Mouse (Mus musculus): ENCODE measurements around the gene Colgalt2. TPM values are rescaled to one million over a fixed set of nuclear protein-coding genes. Genes with fewer than 3 reads are reported as not detected.

The Colgalt2 gene
- polyA plus RNA-seq, 1 experiment from 2014 or later = 3.2 TPM

- no peak overlapping the region for H3K27ac ChIP-seq (replicated peaks)
- peaks cover 7% of the 10 kb centered on the region for H3K4me1 ChIP-seq
- no peak overlapping the region for H3K4me2 ChIP-seq
- H3K27me3 ChIP-seq (replicated peaks) = no peaks in the 10 kb centered on the region
- no peak for ATAC-seq (ENCODE audit: extremely low read depth, insufficient number of reproducible peaks, low FRiP score, low TSS enrichment)
- H3K4me3 ChIP-seq = no peak overlapping the region
- peaks cover 6% of the 10 kb centered on the region; the same call in 1 of the 2 replicates for H3K36me3 ChIP-seq
- no peak overlapping the region for H3K9ac ChIP-seq
- no peaks in the 10 kb centered on the region for H3K9me3 ChIP-seq
- WGBS = 90% methylated on average over 1 of the region's 1 CpGs
Measured at GRCm38 (mm10) chr1:152492258-152492657, 92.6 kb downstream of the Colgalt2 start.

- H3K27me3 ChIP-seq (replicated peaks) = no peaks in the 10 kb centered on the region
- H3K4me2 ChIP-seq = no peak overlapping the region
- no peaks in the 10 kb centered on the region for H3K36me3 ChIP-seq
- H3K9me3 ChIP-seq = no peaks in the 10 kb centered on the region
- H3K9ac ChIP-seq = no peak overlapping the region
- H3K4me1 ChIP-seq = peaks cover 14% of the 10 kb centered on the region
- 50% methylated on average over 2 of the region's 2 CpGs for WGBS
- no peak for ATAC-seq (ENCODE audit: extremely low read depth, insufficient number of reproducible peaks, low FRiP score, low TSS enrichment)
- no peak overlapping the region for H3K4me3 ChIP-seq
- peak overlapping the region; percentile 41; the same call in 1 of the 2 replicates for H3K27ac ChIP-seq (replicated peaks)
Measured at GRCm38 (mm10) chr1:152496831-152497230, 97.2 kb downstream of the Colgalt2 start.

GRCm38 (mm10) chr1:152497581-152497980 lies 98.0 kb downstream of the Colgalt2 start:
- no peaks in the 10 kb centered on the region for H3K36me3 ChIP-seq
- H3K4me1 ChIP-seq = peaks cover 14% of the 10 kb centered on the region
- peak overlapping the region; percentile 57 for H3K9ac ChIP-seq
- peak overlapping the region; percentile 41 for H3K27ac ChIP-seq (replicated peaks)
- no peak overlapping the region for H3K4me3 ChIP-seq
- H3K4me2 ChIP-seq = peak overlapping the region; percentile 22
- H3K27me3 ChIP-seq (replicated peaks) = no peaks in the 10 kb centered on the region
- H3K9me3 ChIP-seq = no peaks in the 10 kb centered on the region
- 39% methylated on average over 11 of the region's 11 CpGs for WGBS
- ATAC-seq (ENCODE audit: extremely low read depth, insufficient number of reproducible peaks, low FRiP score, low TSS enrichment) = no peak

- Histone ChIP-seq H3K36me3 (no peaks in the 10 kb centered on the region), H3K4me2 (no peak overlapping the region), H3K9ac (no peak overlapping the region), H3K27me3 (replicated peaks) (no peaks in the 10 kb centered on the region), H3K27ac (replicated peaks) (no peak overlapping the region), H3K4me1 (peaks cover 14% of the 10 kb centered on the region), H3K4me3 (no peak overlapping the region), H3K9me3 (no peaks in the 10 kb centered on the region)
- no peak for ATAC-seq (ENCODE audit: extremely low read depth, insufficient number of reproducible peaks, low FRiP score, low TSS enrichment)
- 70% methylated on average over 12 of the region's 12 CpGs for WGBS
Measured at GRCm38 (mm10) chr1:152499802-152500201, 100.2 kb downstream of the Colgalt2 start.

- Histone ChIP-seq H3K4me3 (no peak overlapping the region), H3K36me3 (0 out of 2 replicates have a peak, but pooled peaks cover 12% of the 10 kb centered on the region), H3K9ac (no peak overlapping the region), H3K27ac (replicated peaks) (no peak overlapping the region), H3K9me3 (no peaks in the 10 kb centered on the region), H3K27me3 (replicated peaks) (no peaks in the 10 kb centered on the region), H3K4me2 (no peak overlapping the region), H3K4me1 (no peaks in the 10 kb centered on the region)
- ATAC-seq (ENCODE audit: extremely low read depth, insufficient number of reproducible peaks, low FRiP score, low TSS enrichment) = no peak
- 79% methylated on average over 5 of the region's 5 CpGs for WGBS
Measured at GRCm38 (mm10) chr1:152506175-152506574, 106.5 kb downstream of the Colgalt2 start.

- Histone ChIP-seq H3K9ac (no peak overlapping the region), H3K27me3 (replicated peaks) (no peaks in the 10 kb centered on the region), H3K4me1 (no peaks in the 10 kb centered on the region), H3K4me2 (no peak overlapping the region), H3K27ac (replicated peaks) (no peak overlapping the region), H3K36me3 (0 out of 2 replicates have a peak, but pooled peaks cover 12% of the 10 kb centered on the region), H3K4me3 (no peak overlapping the region), H3K9me3 (no peaks in the 10 kb centered on the region)
- ATAC-seq (ENCODE audit: extremely low read depth, insufficient number of reproducible peaks, low FRiP score, low TSS enrichment) = no peak
- 89% methylated on average over 7 of the region's 7 CpGs for WGBS
Measured at GRCm38 (mm10) chr1:152506726-152507125, 107.1 kb downstream of the Colgalt2 start.

- H3K4me3 ChIP-seq = no peak overlapping the region
- no peak for ATAC-seq (ENCODE audit: extremely low read depth, insufficient number of reproducible peaks, low FRiP score, low TSS enrichment)
- 84% methylated on average over 11 of the region's 11 CpGs for WGBS
- peaks cover 3% of the 10 kb centered on the region for H3K4me1 ChIP-seq
- no peaks in the 10 kb centered on the region for H3K27me3 ChIP-seq (replicated peaks)
- H3K36me3 ChIP-seq = 0 out of 2 replicates have a peak, but pooled peaks cover 17% of the 10 kb centered on the region
- H3K4me2 ChIP-seq = no peak overlapping the region
- H3K27ac ChIP-seq (replicated peaks) = no peak overlapping the region
- H3K9ac ChIP-seq = no peak overlapping the region
- no peaks in the 10 kb centered on the region for H3K9me3 ChIP-seq
Measured at GRCm38 (mm10) chr1:152508481-152509220, 109.0 kb downstream of the Colgalt2 start.

- no peak overlapping the region for H3K9ac ChIP-seq
- H3K9me3 ChIP-seq = no peaks in the 10 kb centered on the region
- 69% methylated on average over 4 of the region's 4 CpGs for WGBS
- H3K36me3 ChIP-seq = peaks cover 19% of the 10 kb centered on the region
- peaks cover 21% of the 10 kb centered on the region for H3K4me1 ChIP-seq
- no peaks in the 10 kb centered on the region for H3K27me3 ChIP-seq (replicated peaks)
- ATAC-seq (ENCODE audit: extremely low read depth, insufficient number of reproducible peaks, low FRiP score, low TSS enrichment) = no peak
- H3K4me2 ChIP-seq = no peak overlapping the region
- H3K27ac ChIP-seq (replicated peaks) = no peak overlapping the region
- H3K4me3 ChIP-seq = no peak overlapping the region
Measured at GRCm38 (mm10) chr1:152511237-152511636, 111.6 kb downstream of the Colgalt2 start.

GRCm38 (mm10) chr1:152514256-152514655 lies 114.6 kb downstream of the Colgalt2 start:
- no peak overlapping the region for H3K4me3 ChIP-seq
- 42% methylated on average over 4 of the region's 4 CpGs for WGBS
- no peaks in the 10 kb centered on the region for H3K27me3 ChIP-seq (replicated peaks)
- H3K9ac ChIP-seq = peak overlapping the region; percentile 61; the same call in 1 of the 2 replicates
- H3K36me3 ChIP-seq = peaks cover 42% of the 10 kb centered on the region
- no peak for ATAC-seq (ENCODE audit: extremely low read depth, insufficient number of reproducible peaks, low FRiP score, low TSS enrichment)
- H3K4me1 ChIP-seq = peaks cover 21% of the 10 kb centered on the region
- H3K9me3 ChIP-seq = no peaks in the 10 kb centered on the region
- peak overlapping the region; percentile 61 for H3K27ac ChIP-seq (replicated peaks)
- peak overlapping the region; percentile 41 for H3K4me2 ChIP-seq

- peaks cover 70% of the 10 kb centered on the region for H3K36me3 ChIP-seq
- peaks cover 21% of the 10 kb centered on the region for H3K4me1 ChIP-seq
- H3K4me3 ChIP-seq = no peak overlapping the region
- no peak overlapping the region for H3K27ac ChIP-seq (replicated peaks)
- no peak overlapping the region for H3K4me2 ChIP-seq
- H3K9me3 ChIP-seq = no peaks in the 10 kb centered on the region
- WGBS = 73% methylated on average over 4 of the region's 4 CpGs
- H3K9ac ChIP-seq = no peak overlapping the region
- no peaks in the 10 kb centered on the region for H3K27me3 ChIP-seq (replicated peaks)
- no peak for ATAC-seq (ENCODE audit: extremely low read depth, insufficient number of reproducible peaks, low FRiP score, low TSS enrichment)
Measured at GRCm38 (mm10) chr1:152517057-152517570, 117.5 kb downstream of the Colgalt2 start.

- Histone ChIP-seq H3K36me3 (peaks cover 84% of the 10 kb centered on the region), H3K4me1 (peaks cover 28% of the 10 kb centered on the region), H3K9ac (no peak overlapping the region), H3K4me2 (no peak overlapping the region), H3K27ac (replicated peaks) (no peak overlapping the region), H3K4me3 (no peak overlapping the region), H3K9me3 (no peaks in the 10 kb centered on the region), H3K27me3 (replicated peaks) (no peaks in the 10 kb centered on the region)
- ATAC-seq (ENCODE audit: extremely low read depth, insufficient number of reproducible peaks, low FRiP score, low TSS enrichment) = no peak
- WGBS = 89% methylated on average over 8 of the region's 8 CpGs
Measured at GRCm38 (mm10) chr1:152518971-152519370, 119.3 kb downstream of the Colgalt2 start.
